Mouse (Mus musculus): ENCODE data around the gene Gm12216.
"Not testable (repeated sequence)": the region's sequence is repeated elsewhere in the genome, so short reads cannot be mapped to it uniquely, and the experiment has no call there.

DNA sequence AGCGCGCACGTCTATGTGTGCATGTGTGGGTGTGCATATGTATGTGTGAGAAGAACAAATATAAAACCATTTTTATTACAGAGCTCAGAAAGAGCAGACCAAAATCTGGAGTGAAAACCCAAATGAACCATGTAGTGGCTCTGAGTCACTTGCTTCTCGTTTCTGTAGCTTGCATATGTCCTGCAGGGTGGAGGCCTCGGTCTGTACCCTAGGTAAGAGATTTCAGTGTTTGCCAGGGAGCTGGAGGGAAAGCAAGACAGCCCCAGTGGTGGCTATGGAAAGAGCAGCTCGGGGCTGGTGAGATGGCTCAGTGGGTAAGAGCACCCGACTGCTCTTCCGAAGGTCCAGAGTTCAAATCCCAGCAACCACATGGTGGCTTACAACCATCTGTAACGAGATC lies 1.9 kb upstream of the Gm12216 start:
- not testable (repeated sequence) for TF ChIP-seq CTCF (IDR thresholded peaks at IDR 0.05; ENCODE audit: extremely low read depth, insufficient read depth, insufficient read length, insufficient replicate concordance); POLR2A (IDR thresholded peaks at IDR 0.05; ENCODE audit: low read depth, low read length)

Data from spleen, adult 2 months (tissue).